ENCODE assay signal across 24 mouse cellular contexts in genomic region chr11:78753183-78753582, GRCm38 (mm10). TPM values are rescaled to one million over a fixed set of nuclear protein-coding genes. Genes with fewer than 3 reads are reported as not detected.
DNase-seq lines count a peak whose midpoint lies in the region; ATAC-seq lines count a peak whose summit lies in the region.
"Had no signal": no experiment of that assay in that cellular context is flagged by ENCODE, and none has a peak within 500 bp of the region (broad histone marks: within the 10 kb centered on the region; RNA-seq: fewer than 3 reads in every experiment).

No protein-coding gene starts in this region.

- H3K27me3 ChIP-seq in forebrain, embryonic 14.5 days (replicated peaks; ENCODE audit: control insufficient read depth, insufficient read depth, low read length): no peaks in the 10 kb centered on the region
- no peaks in the 10 kb centered on the region for H3K27me3 ChIP-seq in forebrain, embryonic 11.5 days (ENCODE audit: control insufficient read depth, insufficient read depth, low read length)
- H3K27me3 ChIP-seq: embryonic facial prominence, embryonic 13.5 days; hindbrain, embryonic 12.5 days had no signal

- ATAC-seq in forebrain, embryonic 14.5 days: no peak
- no peak for ATAC-seq in forebrain, embryonic 11.5 days (replicated peaks; ENCODE audit: low FRiP score)
- ATAC-seq: CD4-positive, CD25-positive, alpha-beta regulatory T cell, adult 4 months; hindbrain, embryonic 16.5 days; inflammation-experienced regulatory T-cells, adult 6 months; intestine, postnatal 0 days had no signal

- H3K4me1 ChIP-seq in forebrain, embryonic 14.5 days (ENCODE audit: control insufficient read depth, insufficient read depth, low read length): peaks cover 4% of the 10 kb centered on the region; the same call in 1 of the 2 replicates
- no peaks in the 10 kb centered on the region for H3K4me1 ChIP-seq in forebrain, embryonic 11.5 days (replicated peaks; ENCODE audit: control insufficient read depth, insufficient read depth, low read length)

- no peak overlapping the region for H3K9ac ChIP-seq in forebrain, embryonic 14.5 days (ENCODE audit: low read length)
- H3K9ac ChIP-seq in forebrain, embryonic 11.5 days (ENCODE audit: low read length): no peak overlapping the region
- H3K9ac ChIP-seq: embryonic facial prominence, embryonic 13.5 days; hindbrain, embryonic 12.5 days had no signal

- H3K36me3 ChIP-seq in forebrain, embryonic 14.5 days (ENCODE audit: control insufficient read depth, insufficient read depth, low read length): no peaks in the 10 kb centered on the region
- H3K36me3 ChIP-seq in forebrain, embryonic 11.5 days (ENCODE audit: control insufficient read depth, insufficient read depth, low read length): no peaks in the 10 kb centered on the region

- H3K4me3 ChIP-seq in forebrain, embryonic 14.5 days (ENCODE audit: low read depth, low read length): no peak overlapping the region
- H3K4me3 ChIP-seq in forebrain, embryonic 11.5 days (ENCODE audit: low read depth, low read length): no peak overlapping the region
- H3K4me3 ChIP-seq: embryonic facial prominence, embryonic 13.5 days; heart, embryonic 10.5 days; hindbrain, embryonic 12.5 days had no signal

- 67% methylated on average over 1 of the region's 1 CpGs for WGBS in forebrain, embryonic 14.5 days
- 96% methylated on average over 1 of the region's 1 CpGs for WGBS in forebrain, embryonic 11.5 days

- H3K4me2 ChIP-seq in forebrain, embryonic 14.5 days (ENCODE audit: low read length): no peak overlapping the region
- H3K4me2 ChIP-seq in forebrain, embryonic 11.5 days (ENCODE audit: low read depth, low read length, severe bottlenecking): no peak overlapping the region
- H3K4me2 ChIP-seq: embryonic facial prominence, embryonic 13.5 days; hindbrain, embryonic 12.5 days had no signal

- peak overlapping the region; percentile 34; the same call in 1 of the 2 replicates for H3K27ac ChIP-seq in forebrain, embryonic 14.5 days (ENCODE audit: low read depth, low read length)
- H3K27ac ChIP-seq in forebrain, embryonic 11.5 days (ENCODE audit: low read depth, low read length): no peak overlapping the region
- H3K27ac ChIP-seq: embryonic facial prominence, embryonic 13.5 days; heart, embryonic 10.5 days; hindbrain, embryonic 12.5 days had no signal

- H3K9me3 ChIP-seq in forebrain, embryonic 14.5 days (replicated peaks; ENCODE audit: control insufficient read depth, low read length): no peaks in the 10 kb centered on the region
- no peaks in the 10 kb centered on the region for H3K9me3 ChIP-seq in forebrain, embryonic 11.5 days (ENCODE audit: control insufficient read depth, low read length)
- H3K9me3 ChIP-seq: embryonic facial prominence, embryonic 13.5 days; G1E; heart, embryonic 10.5 days; hindbrain, embryonic 12.5 days had no signal

- DNase-seq in adrenal gland, adult (ENCODE audit: inconsistent age in 2 of 2, low spot score in 1 of 2): peak; percentile 17 to 56
- no peak for DNase-seq in adrenal gland, adult 18-20 months (ENCODE audit: low spot score in 2 of 2)
- peak; percentile 28 for DNase-seq in forebrain, embryonic 14.5 days (ENCODE audit: low spot score)
- DNase-seq in forebrain, embryonic 11.5 days (ENCODE audit: low spot score): no peak
- DNase-seq in ovary, postnatal 36 days (ENCODE audit: low spot score): peak; percentile 6
- no peak for DNase-seq in ovary, adult 18-20 months (ENCODE audit: low spot score)
- no peak for DNase-seq in thymus, postnatal 4 days
- DNase-seq: adrenal gland, adult 2 months; B cell, adult 2 months; cerebellum, adult 18-20 months; cerebellum, adult 9-11 months; cerebellum, postnatal 36 days; gastrocnemius, postnatal 10 days; heart, adult 18-20 months; heart, postnatal 10 days; heart, postnatal 4 days had no signal

RNA-seq across cellular contexts. Expression of gene Ccnq, which starts 1.7 kb away (rescaled TPM):
- total RNA-seq in adrenal gland, adult 18-20 months (2021): 10 to 100 TPM; 35.8 to 45.9 TPM
- polyA plus RNA-seq in forebrain, embryonic 14.5 days (2014; fragmentation: Nextera tagmentation; extraction: Ambion mirVana): 40.7 and 48.9 TPM in 2 replicates
- polyA plus RNA-seq in forebrain, embryonic 11.5 days (2014; fragmentation: Nextera tagmentation; extraction: Ambion mirVana): 35.9 and 43.4 TPM in 2 replicates

RNA-seq across cellular contexts. Expression of gene Nlk, which starts 56.0 kb away (rescaled TPM):
- 10 to 100 TPM; 39.0 to 84.5 TPM for total RNA-seq in adrenal gland, adult 18-20 months (2021)
- polyA plus RNA-seq in forebrain, embryonic 14.5 days (2014; fragmentation: Nextera tagmentation; extraction: Ambion mirVana): 31.6 and 38.0 TPM in 2 replicates
- polyA plus RNA-seq in forebrain, embryonic 11.5 days (2014; fragmentation: Nextera tagmentation; extraction: Ambion mirVana): 29.3 and 33.6 TPM in 2 replicates

Comparison
In these comparisons a context has a peak if more than half of its experiments do, and no peak if none do; other contexts are left out.
1. DNase-seq: peak in adrenal gland, adult (2 of 2), forebrain, embryonic 14.5 days (single experiment) and ovary, postnatal 36 days (single experiment); none in adrenal gland, adult 18-20 months (0 of 2), forebrain, embryonic 11.5 days (single experiment), ovary, adult 18-20 months (single experiment) and thymus, postnatal 4 days (single experiment).